Mouse (Mus musculus): ENCODE results near the gene Hmox2. TPM values are rescaled to one million over a fixed set of nuclear protein-coding genes. Genes with fewer than 3 reads are reported as not detected.

Hmox2 gene
- polyA plus RNA-seq (2014; fragmentation: Illumina TruSeq; extraction: RNeasy Lipid Tissue Mini Kit (QIAGEN cat#74804); ENCODE audit: insufficient read depth, low read depth, low replicate concordance): 65.9 TPM

GRCm38 (mm10) chr16:4725780-4726527 lies at the start of gene Hmox2:
Gene Hmox2 (plus strand): TSS chr16:4726361.

GRCm38 (mm10) chr16:4679121-4680018 lies 46.8 kb upstream of the Hmox2 start, which contains the start of gene Coro7:
Gene Coro7 (minus strand): TSS chr16:4679777.

DNA sequence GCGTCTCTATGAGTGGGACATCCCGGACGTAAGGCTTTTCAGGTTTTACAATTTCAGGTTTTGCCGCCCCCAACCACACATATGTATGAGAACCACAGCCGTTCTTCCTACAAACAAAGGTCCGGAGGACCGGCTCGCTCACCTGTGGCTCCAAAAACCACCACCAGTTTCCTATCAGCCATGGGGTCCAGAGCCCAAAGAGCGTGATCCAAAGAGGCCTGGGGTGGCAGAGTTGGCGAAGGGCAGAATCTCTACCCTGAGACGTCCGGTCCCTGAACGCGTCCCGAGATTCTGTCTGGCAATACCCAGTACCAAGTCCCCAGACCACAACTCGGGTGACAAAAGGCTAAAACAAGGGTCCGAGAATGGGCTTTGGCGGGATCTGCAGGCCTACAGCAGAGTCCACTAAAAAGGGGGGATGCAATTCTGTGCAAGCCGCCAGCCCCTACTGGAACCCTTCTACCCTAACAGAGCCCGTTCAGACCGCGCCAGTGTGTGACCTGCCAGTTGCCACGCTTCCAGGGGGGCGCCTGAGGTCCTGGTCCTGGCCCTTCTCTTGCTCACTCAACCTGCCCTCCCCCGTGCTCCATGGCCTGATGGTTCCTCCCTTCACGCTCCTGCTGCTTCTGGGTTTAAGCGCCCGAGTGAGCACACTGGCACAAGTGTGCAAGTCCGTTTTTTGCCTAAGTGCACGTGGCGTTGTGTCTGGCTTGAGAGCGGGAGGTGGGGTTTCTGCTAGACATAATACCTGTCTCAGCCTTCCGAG lies 7.2 kb upstream of the Hmox2 start, which contains the start of gene Nmral1:
Gene Nmral1 (minus strand): TSS at position 604 of the 766 bp plus-strand sequence.

DNA sequence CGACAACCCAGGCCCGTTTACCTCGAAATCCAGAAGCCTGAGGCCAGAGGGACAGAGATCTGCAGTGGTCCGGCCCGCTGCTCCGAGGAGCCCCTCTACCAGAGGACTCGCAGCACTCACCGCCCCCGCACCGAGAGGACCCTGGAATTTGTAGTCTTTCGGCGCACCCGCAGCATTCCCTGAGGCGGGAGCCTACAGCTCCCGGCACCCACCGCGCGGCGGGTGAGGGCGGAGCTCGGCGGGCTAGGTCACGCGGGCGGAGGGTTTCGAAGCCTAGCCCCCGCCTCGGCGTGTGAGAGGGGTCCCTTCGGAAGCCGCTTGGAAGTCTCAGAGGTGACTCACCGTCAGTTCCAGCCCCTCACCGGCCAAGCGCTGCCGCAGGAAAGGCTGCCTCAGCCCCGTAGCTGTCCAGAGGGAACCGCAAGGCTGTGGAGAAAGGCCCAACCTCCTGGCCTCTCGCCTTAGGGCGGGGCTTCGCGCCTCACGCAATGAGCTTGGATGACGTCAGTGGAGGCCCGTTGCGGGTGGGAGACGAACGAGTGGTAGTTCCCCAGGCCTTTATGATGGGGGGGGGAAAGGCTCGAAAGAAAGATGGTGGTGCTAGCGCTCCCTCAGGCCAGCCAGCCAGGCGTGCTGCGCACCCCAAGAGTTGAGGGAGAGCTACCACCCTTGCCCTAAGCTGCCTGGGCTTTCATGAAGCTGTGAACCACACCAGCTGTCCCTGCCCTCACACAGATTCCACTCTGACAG lies 63.8 kb downstream of the Hmox2 start, which contains the start of gene Cdip1:
Gene Cdip1 (minus strand): TSS at position 483 of the 750 bp plus-strand sequence.

Other genes with a start within 250 kb of the Hmox2 start
- gene Srl, start 184.5 kb upstream of the Hmox2 start, polyA plus RNA-seq (2014; fragmentation: Illumina TruSeq; extraction: RNeasy Lipid Tissue Mini Kit (QIAGEN cat#74804); ENCODE audit: insufficient read depth, low read depth, low replicate concordance): 5.4 TPM
- gene Tfap4, start 166.5 kb upstream of the Hmox2 start, polyA plus RNA-seq (2014; fragmentation: Illumina TruSeq; extraction: RNeasy Lipid Tissue Mini Kit (QIAGEN cat#74804); ENCODE audit: insufficient read depth, low read depth, low replicate concordance): 3.5 TPM
- 16.7 TPM for gene Glis2, start 131.6 kb upstream of the Hmox2 start, polyA plus RNA-seq (2014; fragmentation: Illumina TruSeq; extraction: RNeasy Lipid Tissue Mini Kit (QIAGEN cat#74804); ENCODE audit: insufficient read depth, low read depth, low replicate concordance)
- gene Pam16, start 101.4 kb upstream of the Hmox2 start, polyA plus RNA-seq (2014; fragmentation: Illumina TruSeq; extraction: RNeasy Lipid Tissue Mini Kit (QIAGEN cat#74804); ENCODE audit: insufficient read depth, low read depth, low replicate concordance): 57.6 TPM
- gene Vasn, start 86.4 kb upstream of the Hmox2 start, polyA plus RNA-seq (2014; fragmentation: Illumina TruSeq; extraction: RNeasy Lipid Tissue Mini Kit (QIAGEN cat#74804); ENCODE audit: insufficient read depth, low read depth, low replicate concordance): 19.4 TPM
- gene Dnaja3, start 86.4 kb upstream of the Hmox2 start, polyA plus RNA-seq (2014; fragmentation: Illumina TruSeq; extraction: RNeasy Lipid Tissue Mini Kit (QIAGEN cat#74804); ENCODE audit: insufficient read depth, low read depth, low replicate concordance): 25.0 TPM
- gene Coro7, start 46.6 kb upstream of the Hmox2 start, polyA plus RNA-seq (2014; fragmentation: Illumina TruSeq; extraction: RNeasy Lipid Tissue Mini Kit (QIAGEN cat#74804); ENCODE audit: insufficient read depth, low read depth, low replicate concordance): 11.4 TPM
- 2.9 TPM for gene Nmral1, start 7.0 kb upstream of the Hmox2 start, polyA plus RNA-seq (2014; fragmentation: Illumina TruSeq; extraction: RNeasy Lipid Tissue Mini Kit (QIAGEN cat#74804); ENCODE audit: insufficient read depth, low read depth, low replicate concordance)
- gene Cdip1, start 63.9 kb downstream of the Hmox2 start, polyA plus RNA-seq (2014; fragmentation: Illumina TruSeq; extraction: RNeasy Lipid Tissue Mini Kit (QIAGEN cat#74804); ENCODE audit: insufficient read depth, low read depth, low replicate concordance): 24.1 TPM
- gene 4930562C15Rik, start 109.1 kb downstream of the Hmox2 start, polyA plus RNA-seq (2014; fragmentation: Illumina TruSeq; extraction: RNeasy Lipid Tissue Mini Kit (QIAGEN cat#74804); ENCODE audit: insufficient read depth, low read depth, low replicate concordance): 1.4 TPM
- 32.6 TPM for gene Ubald1, start 154.0 kb downstream of the Hmox2 start, polyA plus RNA-seq (2014; fragmentation: Illumina TruSeq; extraction: RNeasy Lipid Tissue Mini Kit (QIAGEN cat#74804); ENCODE audit: insufficient read depth, low read depth, low replicate concordance)
- gene Mgrn1, start 159.9 kb downstream of the Hmox2 start, polyA plus RNA-seq (2014; fragmentation: Illumina TruSeq; extraction: RNeasy Lipid Tissue Mini Kit (QIAGEN cat#74804); ENCODE audit: insufficient read depth, low read depth, low replicate concordance): 34.5 TPM
- 44.3 TPM for gene Nudt16l1, start 212.4 kb downstream of the Hmox2 start, polyA plus RNA-seq (2014; fragmentation: Illumina TruSeq; extraction: RNeasy Lipid Tissue Mini Kit (QIAGEN cat#74804); ENCODE audit: insufficient read depth, low read depth, low replicate concordance)
- gene Anks3, start 237.8 kb downstream of the Hmox2 start, polyA plus RNA-seq (2014; fragmentation: Illumina TruSeq; extraction: RNeasy Lipid Tissue Mini Kit (QIAGEN cat#74804); ENCODE audit: insufficient read depth, low read depth, low replicate concordance): 23.2 TPM